Mouse (Mus musculus) testis, adult 2 months (tissue): ENCODE measurements around the gene Spata31d1b.

Experiments used
- CTCF ChIP-seq: fragments of 200-500 bp; IDR thresholded peaks from 2 replicates; pipeline ENCODE4 v1.5.1; 2012; ENCODE audit warnings: low read depth, mild to moderate bottlenecking, inconsistent platforms, low read length, moderate library complexity; ENCODE audit not compliant: control insufficient read depth, insufficient read depth, insufficient replicate concordance
- POLR2A ChIP-seq: fragments of 200-500 bp; IDR thresholded peaks from 2 replicates; pipeline ENCODE4 v1.6.1; 2012; ENCODE audit warnings: low read depth, mild to moderate bottlenecking, inconsistent platforms, low read length, moderate library complexity; ENCODE audit not compliant: control insufficient read depth

DNA sequence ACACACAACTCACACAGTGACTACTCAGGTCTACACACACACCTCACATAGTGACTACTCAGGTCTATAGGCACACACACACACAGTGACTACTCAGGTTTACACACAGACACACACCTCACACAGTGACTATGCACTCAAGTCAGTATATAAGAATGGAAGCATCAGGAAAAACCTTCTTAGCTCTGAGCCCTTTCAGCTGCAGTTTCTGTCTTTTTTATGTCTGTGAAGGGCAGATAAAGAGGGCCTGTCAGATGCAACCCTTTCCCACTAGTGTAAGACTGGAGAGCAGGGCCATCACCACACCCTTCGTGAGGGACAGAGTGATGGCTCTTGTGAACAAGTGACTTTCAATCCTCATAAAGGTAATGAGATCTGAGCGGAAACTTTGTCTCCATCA is 26.4 kb downstream of the Spata31d1b start:
- TF ChIP-seq POLR2A (no peak), CTCF (no peak)
